Mouse (Mus musculus): Measurements from ENCODE around the gene Fcf1.

The Fcf1 gene

GRCm38 (mm10) chr12:84970428-84971096 is at the start of gene Fcf1, which contains the start of gene Arel1:
Fcf1 (plus strand) TSS chr12:84970897.
Arel1 (minus strand) TSS chr12:84970900.
- peak; percentile 83 for DNase-seq (ENCODE audit: low spot score)

- no peak for DNase-seq (ENCODE audit: low spot score)
These were observed 48.7 kb upstream of the Fcf1 start for GRCm38 (mm10) chr12:84921881-84922419.

GRCm38 (mm10) chr12:84924324-84924723 is 46.4 kb upstream of the Fcf1 start:
- no peak for DNase-seq (ENCODE audit: low spot score)

- DNase-seq (ENCODE audit: low spot score): no peak
These were observed 44.2 kb upstream of the Fcf1 start for GRCm38 (mm10) chr12:84926542-84926941.

GRCm38 (mm10) chr12:84932210-84932609 is 38.5 kb upstream of the Fcf1 start:
- DNase-seq (ENCODE audit: low spot score): no peak

GRCm38 (mm10) chr12:84935343-84935742 is 35.4 kb upstream of the Fcf1 start:
- DNase-seq (ENCODE audit: low spot score): no peak

- no peak for DNase-seq (ENCODE audit: low spot score)
These were observed 31.6 kb upstream of the Fcf1 start for GRCm38 (mm10) chr12:84939117-84939516.

GRCm38 (mm10) chr12:84940343-84940742 is 30.4 kb upstream of the Fcf1 start:
- no peak for DNase-seq (ENCODE audit: low spot score)

- DNase-seq (ENCODE audit: low spot score): no peak
These were observed 29.0 kb upstream of the Fcf1 start for GRCm38 (mm10) chr12:84941717-84942116.

- no peak for DNase-seq (ENCODE audit: low spot score)
These were observed 27.4 kb upstream of the Fcf1 start for GRCm38 (mm10) chr12:84943006-84943952.

- DNase-seq (ENCODE audit: low spot score): no peak
These were observed 26.4 kb upstream of the Fcf1 start for GRCm38 (mm10) chr12:84944150-84944812.

- DNase-seq (ENCODE audit: low spot score): no peak
These were observed 25.7 kb upstream of the Fcf1 start for GRCm38 (mm10) chr12:84944813-84945553.

- DNase-seq (ENCODE audit: low spot score): no peak
These were observed 22.7 kb upstream of the Fcf1 start for GRCm38 (mm10) chr12:84947894-84948583.

GRCm38 (mm10) chr12:84948584-84949285 is 22.0 kb upstream of the Fcf1 start:
- DNase-seq (ENCODE audit: low spot score): no peak

- DNase-seq (ENCODE audit: low spot score): no peak
These were observed 19.9 kb upstream of the Fcf1 start for GRCm38 (mm10) chr12:84950763-84951162.

GRCm38 (mm10) chr12:84951531-84951930 is 19.2 kb upstream of the Fcf1 start:
- DNase-seq (ENCODE audit: low spot score): no peak

GRCm38 (mm10) chr12:84952351-84952750 is 18.3 kb upstream of the Fcf1 start:
- no peak for DNase-seq (ENCODE audit: low spot score)

GRCm38 (mm10) chr12:84956317-84956716 is 14.4 kb upstream of the Fcf1 start:
- DNase-seq (ENCODE audit: low spot score): no peak

- no peak for DNase-seq (ENCODE audit: low spot score)
These were observed 11.8 kb upstream of the Fcf1 start for GRCm38 (mm10) chr12:84958794-84959356.

- no peak for DNase-seq (ENCODE audit: low spot score)
These were observed 8.1 kb upstream of the Fcf1 start for GRCm38 (mm10) chr12:84962606-84963005.
